Comparison of ENCODE assay signal across 11 mouse cellular contexts in the genomic region with DNA sequence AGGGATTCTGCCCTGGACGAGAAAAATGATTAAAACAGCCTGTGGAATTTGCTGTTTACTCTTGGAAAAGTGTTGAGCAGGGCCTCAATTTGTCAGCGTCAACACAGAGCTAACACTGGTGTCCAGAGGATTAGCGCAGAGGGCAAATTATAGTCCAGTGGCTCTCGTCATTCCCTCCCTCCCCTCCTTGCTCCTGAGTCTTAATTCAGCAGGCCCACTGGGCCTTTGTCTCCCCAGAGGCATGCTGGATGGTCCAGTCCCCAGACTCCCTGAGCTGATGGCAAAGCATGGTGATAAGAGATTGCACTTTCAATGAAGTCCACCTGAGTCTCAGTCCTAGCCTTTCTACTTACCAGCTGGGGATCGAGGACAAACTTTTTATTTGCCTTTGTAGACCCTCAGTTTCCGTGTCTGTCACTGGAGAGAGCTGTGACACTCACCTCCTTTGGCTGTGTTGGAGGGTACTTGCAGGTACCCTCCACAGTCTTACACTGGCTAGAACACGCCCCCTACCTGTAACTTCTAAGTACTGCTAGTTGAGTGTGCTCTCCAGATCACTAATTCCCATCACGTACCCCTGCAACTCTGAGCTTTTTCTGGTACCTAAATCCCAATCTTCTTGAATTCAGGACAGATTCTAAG.
DNase-seq lines count a peak whose midpoint lies in the region; ATAC-seq and TF ChIP-seq lines count a peak whose summit lies in the region.
"Had no signal": no experiment of that assay in that cellular context is flagged by ENCODE, and none has a peak within 500 bp of the region (broad histone marks: within the 10 kb centered on the region; RNA-seq: fewer than 3 reads in every experiment).

No protein-coding gene starts in this region.

- 36% methylated on average over 8 of the region's 8 CpGs for WGBS in midbrain, embryonic 10.5 days
- 37% methylated on average over 8 of the region's 8 CpGs for WGBS in midbrain, embryonic 16.5 days
- WGBS in intestine, embryonic 15.5 days = 26% methylated on average over 8 of the region's 8 CpGs
- 22% methylated on average over 8 of the region's 8 CpGs for whole genome bisulfite sequencing in stomach, postnatal 0 days

- H3K9ac ChIP-seq in midbrain, embryonic 16.5 days (ENCODE audit: low read depth, low read length) = no peak overlapping the region
- H3K9ac ChIP-seq in intestine, embryonic 15.5 days = no peak overlapping the region
- no peak overlapping the region for H3K9ac ChIP-seq in stomach, postnatal 0 days (ENCODE audit: low read length)

- H3K9me3 ChIP-seq in midbrain, embryonic 10.5 days (replicated peaks) = no peaks in the 10 kb centered on the region
- no peaks in the 10 kb centered on the region for H3K9me3 ChIP-seq in midbrain, embryonic 16.5 days (replicated peaks; ENCODE audit: control insufficient read depth, low read length, poor library complexity, severe bottlenecking)
- no peaks in the 10 kb centered on the region for H3K9me3 ChIP-seq in intestine, embryonic 15.5 days
- H3K9me3 ChIP-seq in stomach, postnatal 0 days (ENCODE audit: control insufficient read depth, low read length) = no peaks in the 10 kb centered on the region

- peaks cover 4% of the 10 kb centered on the region for H3K4me1 ChIP-seq in midbrain, embryonic 10.5 days
- peaks cover 5% of the 10 kb centered on the region; the same call in 1 of the 2 replicates for H3K4me1 ChIP-seq in midbrain, embryonic 16.5 days (ENCODE audit: control insufficient read depth, insufficient read depth, low read length)
- H3K4me1 ChIP-seq in intestine, embryonic 15.5 days (replicated peaks) = 0 out of 2 replicates have a peak, but pooled peaks cover 2% of the 10 kb centered on the region
- H3K4me1 ChIP-seq in stomach, postnatal 0 days (replicated peaks; ENCODE audit: control insufficient read depth, insufficient read depth) = no peaks in the 10 kb centered on the region

- intact Hi-C loops in gastrocnemius, adult 2 months (cut with DNase I) = no loop called here
- intact Hi-C loops in gastrocnemius, postnatal 36 days (cut with DNase I) = no loop called here

- no peak overlapping the region for H3K4me3 ChIP-seq in gastrocnemius, adult 2 months
- no peak overlapping the region for H3K4me3 ChIP-seq in midbrain, embryonic 10.5 days
- H3K4me3 ChIP-seq in midbrain, embryonic 16.5 days (ENCODE audit: low read depth, low read length) = no peak overlapping the region
- no peak overlapping the region for H3K4me3 ChIP-seq in intestine, embryonic 15.5 days (replicated peaks)
- H3K4me3 ChIP-seq in stomach, postnatal 0 days (ENCODE audit: low read depth, low read length) = no peak overlapping the region

- peak; percentile 10; the same call in 1 of the 2 replicates for TF ChIP-seq CTCF in gastrocnemius, adult 2 months (IDR thresholded peaks at IDR 0.05)
- TF ChIP-seq CTCF in stomach, postnatal 0 days (IDR thresholded peaks at IDR 0.05; ENCODE audit: low read depth) = peak; percentile 49

- no peak for DNase-seq in gastrocnemius, adult 2 months
- no peak for DNase-seq in gastrocnemius, postnatal 36 days
- peak; percentile 15 for DNase-seq in midbrain, embryonic 10.5 days (ENCODE audit: low spot score)
- no peak for DNase-seq in stomach, postnatal 0 days (ENCODE audit: low spot score)
- DNase-seq in spleen, postnatal 14 days (ENCODE audit: low spot score in 2 of 2) = no peak
- no peak for DNase-seq in layer of hippocampus, adult 9-11 months
- DNase-seq: cerebellum, adult 11-12 months had no signal

- H3K36me3 ChIP-seq in midbrain, embryonic 10.5 days = no peaks in the 10 kb centered on the region
- H3K36me3 ChIP-seq in midbrain, embryonic 16.5 days (ENCODE audit: control insufficient read depth, insufficient read depth, low read length) = no peaks in the 10 kb centered on the region
- no peaks in the 10 kb centered on the region for H3K36me3 ChIP-seq in intestine, embryonic 15.5 days
- no peaks in the 10 kb centered on the region for H3K36me3 ChIP-seq in stomach, postnatal 0 days (ENCODE audit: control insufficient read depth, insufficient read depth, low read length)

- ATAC-seq in midbrain, embryonic 16.5 days = no peak
- ATAC-seq in intestine, embryonic 15.5 days = peak; percentile 25; the same call in 1 of the 2 replicates
- ATAC-seq in stomach, postnatal 0 days (ENCODE audit: low FRiP score, low TSS enrichment) = no peak

- no peak overlapping the region for H3K4me2 ChIP-seq in midbrain, embryonic 16.5 days (ENCODE audit: low read length)
- no peak overlapping the region for H3K4me2 ChIP-seq in intestine, embryonic 15.5 days (replicated peaks)
- H3K4me2 ChIP-seq in stomach, postnatal 0 days (replicated peaks; ENCODE audit: low read depth) = no peak overlapping the region
- H3K4me2 ChIP-seq: heart, embryonic 11.5 days had no signal

- no peaks in the 10 kb centered on the region for H3K27me3 ChIP-seq in midbrain, embryonic 10.5 days (ENCODE audit: low read depth, poor library complexity, severe bottlenecking)
- no peaks in the 10 kb centered on the region for H3K27me3 ChIP-seq in midbrain, embryonic 16.5 days (ENCODE audit: control insufficient read depth, insufficient read depth, low read depth, low read length)
- no peaks in the 10 kb centered on the region for H3K27me3 ChIP-seq in intestine, embryonic 15.5 days (replicated peaks)
- no peaks in the 10 kb centered on the region for H3K27me3 ChIP-seq in stomach, postnatal 0 days (ENCODE audit: control insufficient read depth, insufficient read depth, low read length)

- H3K27ac ChIP-seq in gastrocnemius, adult 2 months = no peak overlapping the region
- H3K27ac ChIP-seq in midbrain, embryonic 10.5 days (replicated peaks) = no peak overlapping the region
- no peak overlapping the region for H3K27ac ChIP-seq in midbrain, embryonic 16.5 days (ENCODE audit: low read length)
- H3K27ac ChIP-seq in intestine, embryonic 15.5 days = no peak overlapping the region
- H3K27ac ChIP-seq in stomach, postnatal 0 days (replicated peaks) = no peak overlapping the region
- H3K27ac ChIP-seq: macrophage had no signal

- no peak for TF ChIP-seq EP300 in stomach, postnatal 0 days (optimal IDR thresholded peaks at IDR 0.05)
